Mouse (Mus musculus): ENCODE measurements around the gene Lpcat2.
"Not testable (repeated sequence)": the region's sequence is repeated elsewhere in the genome, so short reads cannot be mapped to it uniquely, and the experiment has no call there.

Lpcat2 gene

GRCm38 (mm10) chr8:92853188-92853983 is 1.8 kb upstream of the Lpcat2 start:
- DNase-seq (ENCODE audit: low read depth), result no peak

GRCm38 (mm10) chr8:92854673-92855072 is 466 bp upstream of the Lpcat2 start:
- DNase-seq (ENCODE audit: low read depth), result no peak

GRCm38 (mm10) chr8:92856273-92856986 is 1.3 kb downstream of the Lpcat2 start:
- DNase-seq (ENCODE audit: low read depth), result no peak

GRCm38 (mm10) chr8:92858475-92859182 is 3.5 kb downstream of the Lpcat2 start:
- no peak for DNase-seq (ENCODE audit: low read depth)

- no peak for DNase-seq (ENCODE audit: low read depth)
Observed at GRCm38 (mm10) chr8:92861977-92862376, 6.8 kb downstream of the Lpcat2 start.

GRCm38 (mm10) chr8:92870281-92870680 is 15.1 kb downstream of the Lpcat2 start:
- DNase-seq (ENCODE audit: low read depth), result no peak

GRCm38 (mm10) chr8:92872063-92872759 is 17.1 kb downstream of the Lpcat2 start:
- no peak for DNase-seq (ENCODE audit: low read depth)

- DNase-seq (ENCODE audit: low read depth), result no peak
Observed at GRCm38 (mm10) chr8:92875795-92876194, 20.7 kb downstream of the Lpcat2 start.

- no peak for DNase-seq (ENCODE audit: low read depth)
Observed at GRCm38 (mm10) chr8:92881247-92881646, 26.1 kb downstream of the Lpcat2 start.

- DNase-seq (ENCODE audit: low read depth), result no peak
Observed at GRCm38 (mm10) chr8:92883771-92884170, 28.6 kb downstream of the Lpcat2 start.

- DNase-seq (ENCODE audit: low read depth), result not testable (repeated sequence)
Observed at GRCm38 (mm10) chr8:92892216-92892615, 37.1 kb downstream of the Lpcat2 start.

- no peak for DNase-seq (ENCODE audit: low read depth)
Observed at GRCm38 (mm10) chr8:92893870-92894269, 38.7 kb downstream of the Lpcat2 start.

GRCm38 (mm10) chr8:92895053-92895452 is 39.9 kb downstream of the Lpcat2 start:
- DNase-seq (ENCODE audit: low read depth), result no peak

- no peak for DNase-seq (ENCODE audit: low read depth)
Observed at GRCm38 (mm10) chr8:92896056-92896455, 40.9 kb downstream of the Lpcat2 start.

- no peak for DNase-seq (ENCODE audit: low read depth)
Observed at GRCm38 (mm10) chr8:92896611-92897010, 41.5 kb downstream of the Lpcat2 start.

- no peak for DNase-seq (ENCODE audit: low read depth)
Observed at GRCm38 (mm10) chr8:92897794-92898193, 42.7 kb downstream of the Lpcat2 start.

GRCm38 (mm10) chr8:92899590-92899989 is 44.5 kb downstream of the Lpcat2 start:
- no peak for DNase-seq (ENCODE audit: low read depth)

GRCm38 (mm10) chr8:92901107-92901506 is 46.0 kb downstream of the Lpcat2 start, which contains the start of gene Capns2:
Gene Capns2 (plus strand): TSS chr8:92901407.
- DNase-seq (ENCODE audit: low read depth), result no peak

- no peak for DNase-seq (ENCODE audit: low read depth)
Observed at GRCm38 (mm10) chr8:92902981-92903380, 47.8 kb downstream of the Lpcat2 start.

GRCm38 (mm10) chr8:92903488-92904135 is 48.5 kb downstream of the Lpcat2 start:
- DNase-seq (ENCODE audit: low read depth), result no peak

- no peak for DNase-seq (ENCODE audit: low read depth)
Observed at GRCm38 (mm10) chr8:92906553-92906952, 51.4 kb downstream of the Lpcat2 start.
